Mouse (Mus musculus) kidney, embryonic 14.5 days (tissue): Measurements from ENCODE around the gene Kcnma1. TPM values are rescaled to one million over a fixed set of nuclear protein-coding genes. Genes with fewer than 3 reads are reported as not detected.
A peak's percentile ranks its signal among the peaks of the same experiment; 100 is the strongest.

Source experiments
- ATAC-seq: fragments of 200-750 bp; cut with Nextera tagmentation; 2 replicates; pipeline ENCODE4 v1.8.0; 2017; ENCODE audit warnings: moderate number of reproducible peaks, mild to moderate bottlenecking, moderate TSS enrichment, moderate library complexity; ENCODE audit not compliant: low FRiP score, low TSS enrichment
- H3K27ac ChIP-seq: fragments of 300-500 bp; sonication (generic); 2 replicates; pipeline ENCODE4 v1.5.1; 2014; ENCODE audit warnings: low read depth, mild to moderate bottlenecking, low read length, moderate library complexity, mixed read lengths
- H3K27me3 ChIP-seq: fragments of 300-500 bp; sonication (generic); 2 replicates; pipeline ENCODE4 v1.6.1; 2014; ENCODE audit warnings: mild to moderate bottlenecking, low read length; ENCODE audit not compliant: control insufficient read depth, insufficient read depth
- H3K36me3 ChIP-seq: fragments of 300-500 bp; sonication (generic); 2 replicates; pipeline ENCODE4 v1.6.1; 2014; ENCODE audit warnings: low read length, mixed read lengths; ENCODE audit not compliant: control insufficient read depth, insufficient read depth
- H3K4me1 ChIP-seq: fragments of 300-500 bp; sonication (generic); 2 replicates; pipeline ENCODE4 v1.6.1; 2014; ENCODE audit warnings: low read length, mixed read lengths; ENCODE audit not compliant: control insufficient read depth, insufficient read depth
- H3K4me2 ChIP-seq: fragments of 300-500 bp; sonication (generic); replicated peaks from 2 replicates; pipeline ENCODE4 v1.6.1; 2014; ENCODE audit warnings: low read depth, mild to moderate bottlenecking, low read length
- H3K4me3 ChIP-seq: fragments of 300-500 bp; sonication (generic); 2 replicates; pipeline ENCODE4 v1.5.1; 2014; ENCODE audit warnings: mild to moderate bottlenecking, low read length
- H3K9ac ChIP-seq: fragments of 300-500 bp; sonication (generic); 2 replicates; pipeline ENCODE4 v1.6.1; 2014; ENCODE audit warnings: low read depth, mild to moderate bottlenecking, low read length, moderate library complexity
- H3K9me3 ChIP-seq: fragments of 300-500 bp; sonication (generic); 2 replicates; pipeline ENCODE4 v1.6.1; 2016; ENCODE audit warnings: low read length; ENCODE audit not compliant: control insufficient read depth
- WGBS: fragments of 180-500 bp; shearing (Covaris S2); extraction: QIAGEN DNeasy Blood & Tissue Kit; methylation state at CpG from one replicate; pipeline ENCODE4 v1.1.7; 2014; 5-methylcytosine and 5-hydroxymethylcytosine counted together
- polyA plus RNA-seq: library from polyadenylated mRNA; unstranded; fragments of >200 nt; fragmentation: Nextera tagmentation; extraction: Ambion mirVana; gene quantifications from 2 replicates; pipeline ENCODE4 v1.2.1, GENCODE M21; 2014

The Kcnma1 gene
- polyA plus RNA-seq, 1 experiment from 2014 or later = 1.5 TPM

- Histone ChIP-seq H3K27me3 (no peaks in the 10 kb centered on the region), H3K4me3 (no peak overlapping the region), H3K9ac (no peak overlapping the region), H3K4me1 (no peaks in the 10 kb centered on the region), H3K4me2 (no peak overlapping the region), H3K36me3 (no peaks in the 10 kb centered on the region), H3K27ac (no peak overlapping the region), H3K9me3 (no peaks in the 10 kb centered on the region)
- 56% methylated on average over 7 of the region's 7 CpGs for WGBS
- no peak for ATAC-seq
Observed at GRCm38 (mm10) chr14:23589744-23590481, 424.4 kb downstream of the Kcnma1 start.

- H3K27ac ChIP-seq = no peak overlapping the region
- no peaks in the 10 kb centered on the region for H3K27me3 ChIP-seq
- no peaks in the 10 kb centered on the region for H3K4me1 ChIP-seq
- no peaks in the 10 kb centered on the region for H3K9me3 ChIP-seq
- no peak overlapping the region for H3K4me3 ChIP-seq
- H3K4me2 ChIP-seq = no peak overlapping the region
- no peaks in the 10 kb centered on the region for H3K36me3 ChIP-seq
- no peak overlapping the region for H3K9ac ChIP-seq
- no peak for ATAC-seq
- WGBS = 84% methylated on average over 9 of the region's 9 CpGs
Observed at GRCm38 (mm10) chr14:23587451-23587850, 426.8 kb downstream of the Kcnma1 start.

- no peaks in the 10 kb centered on the region for H3K9me3 ChIP-seq
- H3K4me3 ChIP-seq = no peak overlapping the region
- no peak overlapping the region for H3K27ac ChIP-seq
- ATAC-seq = peak; percentile 68
- H3K4me1 ChIP-seq = no peaks in the 10 kb centered on the region
- H3K9ac ChIP-seq = no peak overlapping the region
- 25% methylated on average over 2 of the region's 2 CpGs for WGBS
- no peaks in the 10 kb centered on the region for H3K36me3 ChIP-seq
- H3K4me2 ChIP-seq = no peak overlapping the region
- H3K27me3 ChIP-seq = no peaks in the 10 kb centered on the region
Observed at GRCm38 (mm10) chr14:23583235-23583634, 431.1 kb downstream of the Kcnma1 start.

GRCm38 (mm10) chr14:23581282-23581681 lies 433.0 kb downstream of the Kcnma1 start:
- no peak for ATAC-seq
- Histone ChIP-seq H3K4me3 (no peak overlapping the region), H3K4me2 (no peak overlapping the region), H3K9ac (no peak overlapping the region), H3K27me3 (no peaks in the 10 kb centered on the region), H3K27ac (no peak overlapping the region), H3K4me1 (no peaks in the 10 kb centered on the region), H3K36me3 (no peaks in the 10 kb centered on the region), H3K9me3 (no peaks in the 10 kb centered on the region)
- WGBS = 77% methylated on average over 3 of the region's 3 CpGs

GRCm38 (mm10) chr14:23575951-23576350 lies 438.3 kb downstream of the Kcnma1 start:
- H3K4me3 ChIP-seq = no peak overlapping the region
- H3K27me3 ChIP-seq = no peaks in the 10 kb centered on the region
- H3K9ac ChIP-seq = no peak overlapping the region
- no peak overlapping the region for H3K4me2 ChIP-seq
- H3K4me1 ChIP-seq = no peaks in the 10 kb centered on the region
- no peak for ATAC-seq
- no peaks in the 10 kb centered on the region for H3K9me3 ChIP-seq
- no peak overlapping the region for H3K27ac ChIP-seq
- WGBS = 3% methylated on average over 2 of the region's 2 CpGs
- no peaks in the 10 kb centered on the region for H3K36me3 ChIP-seq

- H3K4me3 ChIP-seq = no peak overlapping the region
- no peaks in the 10 kb centered on the region for H3K4me1 ChIP-seq
- H3K27ac ChIP-seq = no peak overlapping the region
- no peak overlapping the region for H3K4me2 ChIP-seq
- no peak overlapping the region for H3K9ac ChIP-seq
- ATAC-seq = no peak
- H3K27me3 ChIP-seq = no peaks in the 10 kb centered on the region
- 73% methylated on average over 4 of the region's 4 CpGs for WGBS
- no peaks in the 10 kb centered on the region for H3K36me3 ChIP-seq
- no peaks in the 10 kb centered on the region for H3K9me3 ChIP-seq
Observed at GRCm38 (mm10) chr14:23574136-23574535, 440.2 kb downstream of the Kcnma1 start.

GRCm38 (mm10) chr14:23573385-23573784 lies 440.9 kb downstream of the Kcnma1 start:
- Histone ChIP-seq H3K9me3 (no peaks in the 10 kb centered on the region), H3K27ac (no peak overlapping the region), H3K36me3 (no peaks in the 10 kb centered on the region), H3K4me3 (no peak overlapping the region), H3K4me2 (no peak overlapping the region), H3K27me3 (no peaks in the 10 kb centered on the region), H3K4me1 (no peaks in the 10 kb centered on the region), H3K9ac (no peak overlapping the region)
- 66% methylated on average over 3 of the region's 3 CpGs for WGBS
- ATAC-seq = no peak

- no peak for ATAC-seq
- WGBS = 79% methylated on average over 1 of the region's 1 CpGs
- Histone ChIP-seq H3K27ac (no peak overlapping the region), H3K4me2 (no peak overlapping the region), H3K9ac (no peak overlapping the region), H3K9me3 (no peaks in the 10 kb centered on the region), H3K27me3 (no peaks in the 10 kb centered on the region), H3K36me3 (no peaks in the 10 kb centered on the region), H3K4me3 (no peak overlapping the region), H3K4me1 (no peaks in the 10 kb centered on the region)
Observed at GRCm38 (mm10) chr14:23572778-23573177, 441.5 kb downstream of the Kcnma1 start.

GRCm38 (mm10) chr14:23570251-23570650 lies 444.0 kb downstream of the Kcnma1 start:
- H3K27me3 ChIP-seq = no peaks in the 10 kb centered on the region
- no peak overlapping the region for H3K9ac ChIP-seq
- no peak for ATAC-seq
- H3K27ac ChIP-seq = no peak overlapping the region
- no peaks in the 10 kb centered on the region for H3K36me3 ChIP-seq
- no peak overlapping the region for H3K4me3 ChIP-seq
- H3K9me3 ChIP-seq = no peaks in the 10 kb centered on the region
- WGBS = 74% methylated on average over 1 of the region's 1 CpGs
- no peak overlapping the region for H3K4me2 ChIP-seq
- H3K4me1 ChIP-seq = no peaks in the 10 kb centered on the region
